Mouse (Mus musculus): ENCODE results near the gene Pdha1.

Pdha1 gene

GRCm38 (mm10) chrX:160137861-160138717 lies at the start of gene Pdha1:
Gene Pdha1 (minus strand): TSS chrX:160138413.
- peak; percentile 92 for DNase-seq

- no peak for DNase-seq
These were observed 40.8 kb upstream of the Pdha1 start for GRCm38 (mm10) chrX:160179032-160179431.

GRCm38 (mm10) chrX:160170150-160170549 lies 31.9 kb upstream of the Pdha1 start:
- DNase-seq: peak; percentile 70

GRCm38 (mm10) chrX:160166246-160166985 lies 28.2 kb upstream of the Pdha1 start:
- no peak for DNase-seq

GRCm38 (mm10) chrX:160164259-160164658 lies 26.0 kb upstream of the Pdha1 start:
- no peak for DNase-seq

- peak; percentile 35 for DNase-seq
These were observed 15.1 kb upstream of the Pdha1 start for GRCm38 (mm10) chrX:160153147-160153815.

- no peak for DNase-seq
These were observed 10.6 kb upstream of the Pdha1 start for GRCm38 (mm10) chrX:160148859-160149258.

- no peak for DNase-seq
These were observed 9.2 kb upstream of the Pdha1 start for GRCm38 (mm10) chrX:160147406-160147805.

GRCm38 (mm10) chrX:160146806-160147205 lies 8.6 kb upstream of the Pdha1 start:
- peak; percentile 7 for DNase-seq

- DNase-seq: no peak
These were observed 894 bp downstream of the Pdha1 start for GRCm38 (mm10) chrX:160137177-160137860.

GRCm38 (mm10) chrX:160136153-160136552 lies 2.1 kb downstream of the Pdha1 start:
- DNase-seq: no peak

- no peak for DNase-seq
These were observed 2.5 kb downstream of the Pdha1 start for GRCm38 (mm10) chrX:160135719-160136118.

GRCm38 (mm10) chrX:160134136-160134843 lies 3.9 kb downstream of the Pdha1 start:
- DNase-seq: no peak

GRCm38 (mm10) chrX:160116658-160117057 lies 21.6 kb downstream of the Pdha1 start:
- DNase-seq: peak; percentile 63

- peak; percentile 3 for DNase-seq
These were observed 22.1 kb downstream of the Pdha1 start for GRCm38 (mm10) chrX:160116074-160116473.

- DNase-seq: no peak
These were observed 24.4 kb downstream of the Pdha1 start for GRCm38 (mm10) chrX:160113777-160114176.

- DNase-seq: no peak
These were observed 30.4 kb downstream of the Pdha1 start for GRCm38 (mm10) chrX:160107817-160108216.

GRCm38 (mm10) chrX:160091973-160092372 lies 46.2 kb downstream of the Pdha1 start:
- DNase-seq: no peak
